Comparison of ENCODE assay signal across 8 mouse cellular contexts in genomic region chr7:75847489-75847888, GRCm38 (mm10). TPM values are rescaled to one million over a fixed set of nuclear protein-coding genes. Genes with fewer than 3 reads are reported as not detected.
DNase-seq lines count a peak whose midpoint lies in the region; ATAC-seq and TF ChIP-seq lines count a peak whose summit lies in the region.

No protein-coding gene starts in this region.

- no peak for TF ChIP-seq EP300 in ES-Bruce4 (IDR thresholded peaks at IDR 0.05; ENCODE audit: insufficient read depth, low read depth, low read length)

- H3K9me3 ChIP-seq in heart, embryonic 11.5 days (replicated peaks; ENCODE audit: control insufficient read depth, low read length), result no peaks in the 10 kb centered on the region
- no peaks in the 10 kb centered on the region for H3K9me3 ChIP-seq in ES-Bruce4 (replicated peaks; ENCODE audit: control insufficient read depth, insufficient read depth, low read length, poor library complexity, severe bottlenecking)
- no peaks in the 10 kb centered on the region for H3K9me3 ChIP-seq in hindbrain, embryonic 10.5 days
- no peaks in the 10 kb centered on the region for H3K9me3 ChIP-seq in midbrain, embryonic 10.5 days (replicated peaks)

- TF ChIP-seq POLR2A in ES-Bruce4 (IDR thresholded peaks at IDR 0.05; ENCODE audit: insufficient read depth, low read length), result no peak

- no peaks in the 10 kb centered on the region for H3K27me3 ChIP-seq in heart, embryonic 11.5 days (ENCODE audit: control insufficient read depth, insufficient read depth, low read length)
- no peaks in the 10 kb centered on the region for H3K27me3 ChIP-seq in ES-Bruce4 (ENCODE audit: control insufficient read depth, insufficient read depth, low read length, poor library complexity, severe bottlenecking)
- no peaks in the 10 kb centered on the region for H3K27me3 ChIP-seq in hindbrain, embryonic 10.5 days (ENCODE audit: insufficient read depth, poor library complexity, severe bottlenecking)
- no peaks in the 10 kb centered on the region for H3K27me3 ChIP-seq in midbrain, embryonic 10.5 days (ENCODE audit: low read depth, poor library complexity, severe bottlenecking)

- H3K4me1 ChIP-seq in heart, embryonic 11.5 days (ENCODE audit: control insufficient read depth, insufficient read depth, low read length), result peaks cover 13% of the 10 kb centered on the region
- peaks cover 2% of the 10 kb centered on the region for H3K4me1 ChIP-seq in ES-Bruce4 (ENCODE audit: control insufficient read depth, insufficient read depth, low read length)
- peaks cover 31% of the 10 kb centered on the region for H3K4me1 ChIP-seq in hindbrain, embryonic 10.5 days (replicated peaks)
- H3K4me1 ChIP-seq in midbrain, embryonic 10.5 days, result peaks cover 35% of the 10 kb centered on the region

- TF ChIP-seq CTCF in ES-Bruce4 (IDR thresholded peaks at IDR 0.05; ENCODE audit: low read depth, low read length), result no peak

- 13% methylated on average over 6 of the region's 6 CpGs for WGBS in heart, embryonic 11.5 days (ENCODE audit: insufficient replicate concordance)
- WGBS in hindbrain, embryonic 10.5 days, result 10% methylated on average over 6 of the region's 6 CpGs
- 20% methylated on average over 6 of the region's 6 CpGs for WGBS in midbrain, embryonic 10.5 days

- DNase-seq in heart, adult 8-10 months (ENCODE audit: low spot score), result no peak
- no peak for DNase-seq in hindbrain, embryonic 10.5 days (ENCODE audit: low spot score)
- DNase-seq in midbrain, embryonic 10.5 days (ENCODE audit: low spot score), result no peak
- DNase-seq in urinary bladder, adult 18-20 months (ENCODE audit: low spot score in 2 of 2), result no peak
- DNase-seq in adrenal gland, adult 2 months, result no peak
- DNase-seq in spleen, postnatal 4 days (ENCODE audit: low spot score in 2 of 2), result no peak

- H3K27ac ChIP-seq in heart, embryonic 11.5 days (ENCODE audit: low read depth, low read length), result 0 out of 2 replicates have a peak overlapping the region, but pooled peaks have one; percentile 71
- H3K27ac ChIP-seq in ES-Bruce4 (ENCODE audit: insufficient read depth, low read length), result no peak overlapping the region
- peak overlapping the region; percentile 96 for H3K27ac ChIP-seq in hindbrain, embryonic 10.5 days
- peak overlapping the region; percentile 93 for H3K27ac ChIP-seq in midbrain, embryonic 10.5 days (replicated peaks)

- H3K4me3 ChIP-seq in heart, embryonic 11.5 days (ENCODE audit: low read depth, low read length), result peak overlapping the region; percentile 84
- no peak overlapping the region for H3K4me3 ChIP-seq in ES-Bruce4 (ENCODE audit: low read depth, low read length)
- H3K4me3 ChIP-seq in hindbrain, embryonic 10.5 days, result peak overlapping the region; percentile 90
- peak overlapping the region; percentile 83 for H3K4me3 ChIP-seq in midbrain, embryonic 10.5 days

- no peak for ATAC-seq in heart, embryonic 11.5 days (replicated peaks; ENCODE audit: insufficient number of reproducible peaks, low FRiP score, low TSS enrichment)

- no peaks in the 10 kb centered on the region for H3K36me3 ChIP-seq in heart, embryonic 11.5 days (ENCODE audit: control insufficient read depth, insufficient read depth, low read length)
- H3K36me3 ChIP-seq in ES-Bruce4 (ENCODE audit: control insufficient read depth, insufficient read depth, low read length, poor library complexity, severe bottlenecking), result no peaks in the 10 kb centered on the region
- H3K36me3 ChIP-seq in hindbrain, embryonic 10.5 days, result peaks cover 15% of the 10 kb centered on the region
- H3K36me3 ChIP-seq in midbrain, embryonic 10.5 days, result peaks cover 17% of the 10 kb centered on the region

- H3K4me2 ChIP-seq in heart, embryonic 11.5 days, result peak overlapping the region; percentile 82

- H3K9ac ChIP-seq in heart, embryonic 11.5 days (ENCODE audit: low read depth, low read length), result peak overlapping the region; percentile 96
- H3K9ac ChIP-seq in ES-Bruce4 (ENCODE audit: low read depth, poor library complexity, severe bottlenecking), result 0 out of 2 replicates have a peak overlapping the region, but pooled peaks have one; percentile 17

RNA-seq across cellular contexts. Expression of gene Klhl25, which starts 0.6 kb away (rescaled TPM):
- 10.3 and 10.9 TPM in 2 replicates for polyA plus RNA-seq in heart, embryonic 11.5 days (2014; fragmentation: Nextera tagmentation; extraction: Ambion mirVana)
- total RNA-seq in heart, adult 8-10 months (2022), result 1 to 10 TPM; 2.9 to 5.6 (median 3.8) TPM
- 9.0 and 10.9 TPM in 2 replicates for polyA plus RNA-seq in ES-Bruce4 (2011; ENCODE audit: insufficient read depth, insufficient read length, low read depth, missing spikeins)
- 22.8 and 24.6 TPM in 2 replicates for polyA plus RNA-seq in hindbrain, embryonic 10.5 days (2016; fragmentation: Nextera tagmentation; extraction: Ambion mirVana)
- 23.7 and 25.0 TPM in 2 replicates for polyA plus RNA-seq in midbrain, embryonic 10.5 days (2016; fragmentation: Nextera tagmentation; extraction: Ambion mirVana)
- 10 to 100 TPM; 13.6 to 20.1 TPM for total RNA-seq in adrenal gland, adult 2 months (2021)
- 13.4 and 14.9 TPM in 2 replicates for polyA plus RNA-seq in adrenal gland, adult 2 months (2012; rRNA removed)
